Mouse (Mus musculus): Measurements from ENCODE around the gene Arhgap35. TPM values are rescaled to one million over a fixed set of nuclear protein-coding genes. Genes with fewer than 3 reads are reported as not detected.

Gene Arhgap35
- total RNA-seq, 2 experiments from 2014 or later = 6.6 to 10.9 TPM

DNA sequence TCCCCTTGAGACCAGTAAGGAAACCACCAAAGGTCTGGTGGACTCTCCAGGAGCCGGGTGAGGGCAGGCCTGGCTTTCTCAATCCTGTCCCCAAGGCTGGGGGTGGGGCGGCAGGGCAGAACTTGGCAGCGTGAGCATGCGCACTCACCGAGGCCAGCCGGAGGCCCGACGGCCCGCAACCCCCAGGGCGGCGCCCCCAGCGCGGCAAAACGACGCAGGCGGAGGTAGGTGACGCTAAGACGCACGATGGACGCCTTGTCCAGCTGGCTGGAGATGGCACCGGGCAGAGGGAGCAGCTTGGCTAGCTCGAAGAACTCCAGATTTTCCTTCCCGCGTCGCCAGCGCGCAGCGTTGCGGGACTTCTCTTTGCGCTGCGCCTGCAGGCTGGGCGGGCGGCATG, 140.3 kb downstream of the Arhgap35 start:
- ATAC-seq (replicated peaks; ENCODE audit: poor library complexity, severe bottlenecking) = peak; percentile 66

DNA sequence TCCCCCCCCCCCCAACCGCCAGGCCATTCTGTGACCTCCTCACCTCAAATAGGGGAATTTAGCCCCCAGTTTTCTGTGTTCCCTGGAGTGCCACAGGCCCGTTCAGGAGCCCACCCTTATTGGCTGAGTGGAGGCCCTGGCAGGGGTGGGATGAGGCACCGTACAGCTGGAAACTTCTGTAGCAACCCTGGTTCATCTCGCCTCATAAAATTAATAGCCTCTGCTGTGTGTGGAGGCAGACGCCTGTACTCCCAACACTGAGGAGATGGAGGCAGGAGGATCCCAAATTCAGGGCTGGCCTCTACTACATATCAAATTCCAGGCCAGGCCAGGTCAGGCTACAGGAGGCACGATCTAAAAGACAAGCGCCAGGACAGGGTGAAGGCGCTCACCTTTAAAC, 140.9 kb downstream of the Arhgap35 start:
- ATAC-seq (replicated peaks; ENCODE audit: poor library complexity, severe bottlenecking) = no peak

DNA sequence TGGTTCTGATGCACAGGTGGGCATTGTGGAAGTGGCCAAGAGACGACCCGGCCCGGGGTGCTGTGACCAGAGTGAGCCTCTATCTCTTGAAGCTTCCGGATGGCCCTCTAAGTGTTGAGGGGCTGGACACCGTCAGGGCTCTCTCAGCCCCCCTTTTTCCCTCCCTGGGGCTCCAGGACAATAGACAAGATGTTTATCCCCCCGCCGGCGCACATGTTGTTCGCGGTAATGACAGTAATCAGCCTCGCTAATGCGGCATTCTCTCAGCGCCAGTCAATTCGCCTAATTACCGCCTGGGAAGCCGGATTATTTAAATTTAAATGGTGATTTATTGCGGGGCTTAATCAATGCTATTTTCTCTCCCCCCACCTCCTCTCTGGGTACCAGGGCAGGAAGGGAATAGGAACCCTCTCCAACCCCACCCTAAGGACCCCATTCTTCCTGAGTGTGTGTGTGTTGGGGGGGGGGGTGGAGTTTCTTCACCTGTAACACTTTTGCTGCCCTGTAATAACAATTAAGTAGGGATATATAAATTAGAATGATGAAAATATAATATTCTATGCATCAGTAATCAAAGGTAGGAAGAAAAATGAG, 142.6 kb downstream of the Arhgap35 start:
- ATAC-seq (replicated peaks; ENCODE audit: poor library complexity, severe bottlenecking) = no peak

DNA sequence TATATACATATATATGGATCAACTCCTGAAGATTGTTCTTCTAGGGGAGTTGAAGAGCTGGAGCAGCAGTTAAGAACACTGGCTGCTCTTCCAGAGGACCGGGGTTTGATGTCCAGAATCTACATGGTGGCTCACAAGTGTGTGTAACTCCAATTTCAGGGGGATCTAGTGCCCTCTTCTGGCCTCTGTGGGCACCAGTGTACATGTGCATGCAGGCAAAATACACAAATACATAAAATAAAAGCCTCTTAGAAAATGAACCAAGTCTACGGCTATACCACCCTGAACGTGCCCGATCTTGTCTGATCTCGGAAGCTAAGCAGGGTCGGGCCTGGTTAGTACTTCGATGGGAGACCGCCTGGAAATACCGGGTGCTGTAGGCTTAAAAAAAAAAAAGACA, 143.2 kb downstream of the Arhgap35 start:
- ATAC-seq (replicated peaks; ENCODE audit: poor library complexity, severe bottlenecking) = 0 out of 2 replicates have a peak, but pooled peaks have one; percentile 24

- no peak for ATAC-seq (replicated peaks; ENCODE audit: poor library complexity, severe bottlenecking)
Observed at GRCm38 (mm10) chr7:16468115-16468514, 146.7 kb downstream of the Arhgap35 start.

GRCm38 (mm10) chr7:16466565-16466964, 148.2 kb downstream of the Arhgap35 start:
- peak; percentile 52 for ATAC-seq (replicated peaks; ENCODE audit: poor library complexity, severe bottlenecking)

DNA sequence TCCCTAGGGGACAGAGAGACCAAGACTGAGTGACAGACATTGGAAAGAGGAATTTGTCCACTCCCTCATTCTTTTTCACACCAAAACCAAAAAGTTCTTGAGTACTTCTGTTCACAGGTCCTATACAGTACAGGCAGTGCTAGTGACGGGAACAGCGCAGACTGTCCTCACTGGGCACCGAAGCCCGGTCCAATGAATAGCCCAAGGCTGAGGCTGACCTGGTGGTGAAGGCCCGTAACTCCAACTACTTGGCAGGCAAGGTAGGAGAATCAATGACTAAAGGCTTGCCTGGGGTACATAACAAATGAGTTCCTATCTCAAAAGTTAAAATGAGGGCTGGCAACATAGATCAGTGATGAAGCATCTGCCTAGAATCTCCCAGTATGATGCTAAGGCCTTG, 149.2 kb downstream of the Arhgap35 start:
- ATAC-seq (replicated peaks; ENCODE audit: poor library complexity, severe bottlenecking) = no peak

- peak; percentile 52; the same call in 1 of the 2 replicates for ATAC-seq (replicated peaks; ENCODE audit: poor library complexity, severe bottlenecking)
Observed at GRCm38 (mm10) chr7:16465160-16465559, 149.6 kb downstream of the Arhgap35 start.

GRCm38 (mm10) chr7:16463214-16463613, 151.6 kb downstream of the Arhgap35 start:
- ATAC-seq (replicated peaks; ENCODE audit: poor library complexity, severe bottlenecking) = peak; percentile 84

GRCm38 (mm10) chr7:16461705-16462104, 153.1 kb downstream of the Arhgap35 start:
- ATAC-seq (replicated peaks; ENCODE audit: poor library complexity, severe bottlenecking) = no peak

DNA sequence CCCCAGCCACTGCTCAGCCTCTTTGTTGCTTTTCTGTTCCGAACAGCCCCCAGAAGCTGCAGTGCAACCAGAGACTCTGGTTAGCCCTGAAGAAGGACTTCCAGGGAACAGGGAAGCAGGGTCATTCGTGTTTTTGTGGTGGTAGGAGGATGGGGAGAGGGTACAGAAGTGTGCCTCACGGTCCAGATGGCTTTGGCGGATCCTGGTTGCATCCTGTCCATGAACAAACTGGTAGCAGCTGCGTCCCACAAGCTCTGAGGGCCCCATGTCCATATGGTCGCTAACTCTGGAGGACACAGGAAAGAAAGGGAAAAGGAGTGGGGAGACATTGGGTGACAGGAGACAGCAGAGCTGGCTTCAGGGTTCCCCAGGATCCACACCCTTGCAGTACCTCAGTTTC, 153.6 kb downstream of the Arhgap35 start:
- no peak for ATAC-seq (replicated peaks; ENCODE audit: poor library complexity, severe bottlenecking)

GRCm38 (mm10) chr7:16460566-16460965, 154.2 kb downstream of the Arhgap35 start:
- ATAC-seq (replicated peaks; ENCODE audit: poor library complexity, severe bottlenecking) = no peak

DNA sequence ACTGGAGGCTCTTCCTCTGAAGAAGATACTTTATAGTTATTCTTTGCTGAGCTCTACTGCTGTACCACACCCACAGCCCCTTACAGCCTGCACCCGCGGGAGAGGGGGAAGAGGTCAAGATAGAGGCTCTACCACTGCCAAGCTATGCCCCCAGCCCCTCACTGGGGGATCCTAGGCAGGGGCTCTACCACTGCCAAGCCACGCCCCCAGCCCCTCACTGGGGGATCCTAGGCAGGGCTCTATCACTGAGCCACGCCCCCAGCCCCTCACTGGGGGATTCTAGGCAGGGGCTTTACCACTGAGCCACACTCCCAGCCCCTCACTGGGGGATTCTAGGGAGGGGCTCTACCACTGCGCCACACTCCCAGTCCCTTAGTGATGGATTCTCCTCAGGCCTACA, 158.5 kb downstream of the Arhgap35 start:
- ATAC-seq (replicated peaks; ENCODE audit: poor library complexity, severe bottlenecking) = no peak

GRCm38 (mm10) chr7:16455016-16455415, 159.8 kb downstream of the Arhgap35 start:
- no peak for ATAC-seq (replicated peaks; ENCODE audit: poor library complexity, severe bottlenecking)

GRCm38 (mm10) chr7:16453118-16453711, 161.6 kb downstream of the Arhgap35 start:
- peak; percentile 57 for ATAC-seq (replicated peaks; ENCODE audit: poor library complexity, severe bottlenecking)

DNA sequence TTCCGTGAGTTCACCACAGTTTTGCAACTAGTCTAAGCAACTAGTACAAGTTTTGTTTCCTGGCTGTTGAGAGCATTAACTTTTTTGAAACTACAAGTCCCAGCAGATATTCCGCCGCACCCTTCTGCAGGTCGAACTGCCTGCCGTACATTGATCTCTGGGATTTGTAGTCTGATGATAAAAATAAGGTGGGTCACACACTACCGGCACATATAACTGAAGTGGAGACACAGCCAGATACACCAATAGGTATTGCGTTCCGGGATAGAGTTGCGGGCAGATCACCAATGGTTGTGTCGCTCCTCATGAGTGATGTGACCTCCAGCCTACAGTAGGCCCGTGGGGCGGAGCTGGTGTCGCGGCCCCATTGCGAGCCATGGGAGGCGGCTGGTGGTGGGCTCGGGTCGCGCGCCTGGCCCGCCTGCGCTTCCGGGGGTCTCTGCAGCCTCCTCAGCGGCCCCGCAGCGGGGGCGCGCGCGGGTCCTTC, 162.2 kb downstream of the Arhgap35 start, which contains the start of gene Tmem160:
Gene Tmem160 (plus strand): TSS at position 193 of the 487 bp plus-strand sequence.
- peak; percentile 98 for ATAC-seq (replicated peaks; ENCODE audit: poor library complexity, severe bottlenecking)

GRCm38 (mm10) chr7:16451656-16452055, 163.1 kb downstream of the Arhgap35 start:
- ATAC-seq (replicated peaks; ENCODE audit: poor library complexity, severe bottlenecking) = no peak

Other genes starting within 250 kb of the Arhgap35 start
- gene Sae1, start 227.2 kb downstream of the Arhgap35 start, total RNA-seq (2014; fragmentation: Nextera tagmentation) = 131 and 137 TPM in 2 replicates
- 409 and 421 TPM in 2 replicates for gene Sae1, start 227.2 kb downstream of the Arhgap35 start, total RNA-seq (2017)
- 42.3 and 57.9 TPM in 2 replicates for gene Zc3h4, start 214.1 kb downstream of the Arhgap35 start, total RNA-seq (2014; fragmentation: Nextera tagmentation)
- 20.9 and 40.7 TPM in 2 replicates for gene Zc3h4, start 214.1 kb downstream of the Arhgap35 start, total RNA-seq (2017)
- 27.5 and 71.6 TPM in 2 replicates for gene Tmem160, start 162.2 kb downstream of the Arhgap35 start, total RNA-seq (2014; fragmentation: Nextera tagmentation)
- gene Tmem160, start 162.2 kb downstream of the Arhgap35 start, total RNA-seq (2017) = 17.2 and 26.2 TPM in 2 replicates
- gene Npas1, start 137.3 kb downstream of the Arhgap35 start, total RNA-seq (2014; fragmentation: Nextera tagmentation) = not detected in 2 replicates
- gene Npas1, start 137.3 kb downstream of the Arhgap35 start, total RNA-seq (2017) = not detected in 2 replicates
- gene Ceacam15, start 60.7 kb upstream of the Arhgap35 start, total RNA-seq (2014; fragmentation: Nextera tagmentation) = not detected in 2 replicates
- gene Ceacam15, start 60.7 kb upstream of the Arhgap35 start, total RNA-seq (2017) = not detected in 2 replicates
- not detected in 2 replicates for gene Ceacam9, start 106.9 kb upstream of the Arhgap35 start, total RNA-seq (2014; fragmentation: Nextera tagmentation)
- gene Ceacam9, start 106.9 kb upstream of the Arhgap35 start, total RNA-seq (2017) = not detected in 2 replicates
- gene Ap2s1, start 123.4 kb upstream of the Arhgap35 start, total RNA-seq (2014; fragmentation: Nextera tagmentation) = 141 and 168 TPM in 2 replicates
- 102 and 128 TPM in 2 replicates for gene Ap2s1, start 123.4 kb upstream of the Arhgap35 start, total RNA-seq (2017)
- 110 and 118 TPM in 2 replicates for gene Slc1a5, start 166.3 kb upstream of the Arhgap35 start, total RNA-seq (2014; fragmentation: Nextera tagmentation)
- gene Slc1a5, start 166.3 kb upstream of the Arhgap35 start, total RNA-seq (2017) = 46.4 and 47.2 TPM in 2 replicates
- gene Strn4, start 200.9 kb upstream of the Arhgap35 start, total RNA-seq (2014; fragmentation: Nextera tagmentation) = 36.8 and 50.4 TPM in 2 replicates
- gene Strn4, start 200.9 kb upstream of the Arhgap35 start, total RNA-seq (2017) = 47.0 and 63.5 TPM in 2 replicates
- gene Fkrp, start 201.7 kb upstream of the Arhgap35 start, total RNA-seq (2014; fragmentation: Nextera tagmentation) = 8.1 and 10.5 TPM in 2 replicates
- 9.3 and 11.0 TPM in 2 replicates for gene Fkrp, start 201.7 kb upstream of the Arhgap35 start, total RNA-seq (2017)
- gene Prkd2, start 227.9 kb upstream of the Arhgap35 start, total RNA-seq (2014; fragmentation: Nextera tagmentation) = 9.6 and 14.6 TPM in 2 replicates
- gene Prkd2, start 227.9 kb upstream of the Arhgap35 start, total RNA-seq (2017) = 3.4 and 11.9 TPM in 2 replicates